Mouse (Mus musculus): ENCODE data around the gene Sord. TPM values are rescaled to one million over a fixed set of nuclear protein-coding genes. Genes with fewer than 3 reads are reported as not detected.
"Not testable (repeated sequence)": the region's sequence is repeated elsewhere in the genome, so short reads cannot be mapped to it uniquely, and the experiment has no call there.

Gene Sord
- total RNA-seq (2021): 10 to 100 TPM; 65.2 to 69.0 TPM
- long read RNA-seq, experiment 1, transcript Sord-201 (9 exons, 2,352 nt): major isoform, 60 of 65 reads
- long read RNA-seq, experiment 1, partial matches to known transcripts: 4 of 65 reads
- long read RNA-seq, experiment 1, other reads (novel, unspliced or antisense): 1 of 65 reads
- long read RNA-seq, experiment 2, transcript Sord-201 (9 exons, 2,352 nt): major isoform, 66 of 75 reads
- long read RNA-seq, experiment 2, partial matches to known transcripts: 9 of 75 reads
- long read RNA-seq, experiment 2, other reads (novel, unspliced or antisense): 0 of 75 reads

GRCm38 (mm10) chr2:122234611-122235288 is at the start of gene Sord:
Gene Sord (plus strand): TSS chr2:122234749.
- DNase-seq (ENCODE audit: low spot score): peak; percentile 60

GRCm38 (mm10) chr2:122185086-122185485 is 49.5 kb upstream of the Sord start:
- DNase-seq (ENCODE audit: low spot score): no peak

GRCm38 (mm10) chr2:122186106-122186505 is 48.4 kb upstream of the Sord start, which contains the start of the genes Patl2 and Terb2:
Gene Patl2 (minus strand): TSS chr2:122186189.
Gene Terb2 (plus strand): TSS chr2:122186272.
- no peak for DNase-seq (ENCODE audit: low spot score)

GRCm38 (mm10) chr2:122186751-122187150 is 47.8 kb upstream of the Sord start:
- no peak for DNase-seq (ENCODE audit: low spot score)

- no peak for DNase-seq (ENCODE audit: low spot score)
These were observed 42.7 kb upstream of the Sord start for GRCm38 (mm10) chr2:122191849-122192248.

GRCm38 (mm10) chr2:122194509-122194929 is 40.0 kb upstream of the Sord start:
- DNase-seq (ENCODE audit: low spot score): peak; percentile 9

- DNase-seq (ENCODE audit: low spot score): no peak
These were observed 33.0 kb upstream of the Sord start for GRCm38 (mm10) chr2:122201501-122201900.

- DNase-seq (ENCODE audit: low spot score): no peak
These were observed 28.0 kb upstream of the Sord start for GRCm38 (mm10) chr2:122206440-122207107.

- no peak for DNase-seq (ENCODE audit: low spot score)
These were observed 23.9 kb upstream of the Sord start for GRCm38 (mm10) chr2:122210534-122211228.

GRCm38 (mm10) chr2:122217075-122217474 is 17.5 kb upstream of the Sord start:
- DNase-seq (ENCODE audit: low spot score): not testable (repeated sequence)

GRCm38 (mm10) chr2:122218234-122218633 is 16.3 kb upstream of the Sord start:
- DNase-seq (ENCODE audit: low spot score): no peak

GRCm38 (mm10) chr2:122221378-122221777 is 13.2 kb upstream of the Sord start:
- no peak for DNase-seq (ENCODE audit: low spot score)

GRCm38 (mm10) chr2:122221798-122222197 is 12.8 kb upstream of the Sord start:
- DNase-seq (ENCODE audit: low spot score): no peak

GRCm38 (mm10) chr2:122222272-122222671 is 12.3 kb upstream of the Sord start:
- no peak for DNase-seq (ENCODE audit: low spot score)

- no peak for DNase-seq (ENCODE audit: low spot score)
These were observed 10.9 kb upstream of the Sord start for GRCm38 (mm10) chr2:122223654-122224053.

- no peak for DNase-seq (ENCODE audit: low spot score)
These were observed 4.2 kb upstream of the Sord start for GRCm38 (mm10) chr2:122230395-122230794.

GRCm38 (mm10) chr2:122231616-122232015 is 2.9 kb upstream of the Sord start:
- DNase-seq (ENCODE audit: low spot score): no peak

- no peak for DNase-seq (ENCODE audit: low spot score)
These were observed 1.2 kb upstream of the Sord start for GRCm38 (mm10) chr2:122233341-122233740.

- peak; percentile 16 for DNase-seq (ENCODE audit: low spot score)
These were observed 591 bp upstream of the Sord start for GRCm38 (mm10) chr2:122233759-122234557.

- DNase-seq (ENCODE audit: low spot score): no peak
These were observed 876 bp downstream of the Sord start for GRCm38 (mm10) chr2:122235425-122235824.

GRCm38 (mm10) chr2:122236321-122236720 is 1.8 kb downstream of the Sord start:
- DNase-seq (ENCODE audit: low spot score): peak; percentile 14
